Comparison of ENCODE assay signal across 10 mouse cellular contexts in genomic region chr2:55479933-55480601, GRCm38 (mm10). TPM values are rescaled to one million over a fixed set of nuclear protein-coding genes. Genes with fewer than 3 reads are reported as not detected.
A peak's percentile ranks its signal among the peaks of the same experiment; 100 is the strongest.
DNase-seq lines count a peak whose midpoint lies in the region; ATAC-seq lines count a peak whose summit lies in the region.
"Had no signal": no experiment of that assay in that cellular context is flagged by ENCODE, and none has a peak within 500 bp of the region (broad histone marks: within the 10 kb centered on the region; RNA-seq: fewer than 3 reads in every experiment).

No protein-coding gene starts in this region.

- 0 out of 2 replicates have a peak overlapping the region, but pooled peaks have one; percentile 49 for H3K27ac ChIP-seq in forebrain, embryonic 14.5 days (ENCODE audit: low read depth, low read length)
- H3K27ac ChIP-seq in forebrain, embryonic 10.5 days = no peak overlapping the region

- no peak overlapping the region for H3K4me3 ChIP-seq in forebrain, embryonic 14.5 days (ENCODE audit: low read depth, low read length)
- no peak overlapping the region for H3K4me3 ChIP-seq in forebrain, embryonic 10.5 days
- H3K4me3 ChIP-seq: erythroblast, embryonic 14.5 days had no signal

- no peaks in the 10 kb centered on the region for H3K9me3 ChIP-seq in forebrain, embryonic 14.5 days (replicated peaks; ENCODE audit: control insufficient read depth, low read length)
- H3K9me3 ChIP-seq in forebrain, embryonic 10.5 days = no peaks in the 10 kb centered on the region

- H3K9ac ChIP-seq in forebrain, embryonic 14.5 days (ENCODE audit: low read length) = no peak overlapping the region

- peak; percentile 90 for DNase-seq in forebrain, embryonic 14.5 days (ENCODE audit: low spot score)
- no peak for DNase-seq in forebrain, embryonic 10.5 days (ENCODE audit: extremely low spot score, low spot score)
- peak; percentile 13 for DNase-seq in retina, adult 2 months (ENCODE audit: low read depth, low spot score)
- no peak for DNase-seq in retina, embryonic 14.5 days (ENCODE audit: low spot score)
- DNase-seq in heart, postnatal 14 days = peak; percentile 6 to 52
- DNase-seq in skeletal muscle tissue, adult 2 months (ENCODE audit: low read depth, low spot score) = peak; percentile 84
- DNase-seq in urinary bladder, postnatal 36 days (ENCODE audit: low spot score in 2 of 2) = no peak

- peak; percentile 92 for ATAC-seq in forebrain, embryonic 14.5 days
- ATAC-seq in activated CD4-positive, CD25-positive, alpha-beta regulatory T cell, adult 4 months = no peak

- intact Hi-C loops in heart, postnatal 14 days (cut with DNase I) = no loop called here

- H3K36me3 ChIP-seq in forebrain, embryonic 14.5 days (ENCODE audit: control insufficient read depth, insufficient read depth, low read length) = no peaks in the 10 kb centered on the region
- H3K36me3 ChIP-seq in forebrain, embryonic 10.5 days (replicated peaks) = no peaks in the 10 kb centered on the region

- no peak overlapping the region for H3K4me2 ChIP-seq in forebrain, embryonic 14.5 days (ENCODE audit: low read length)

- WGBS in forebrain, embryonic 14.5 days = 45% methylated on average over 4 of the region's 4 CpGs
- 91% methylated on average over 4 of the region's 4 CpGs for WGBS in forebrain, embryonic 10.5 days

- no peaks in the 10 kb centered on the region for H3K4me1 ChIP-seq in forebrain, embryonic 14.5 days (ENCODE audit: control insufficient read depth, insufficient read depth, low read length)
- H3K4me1 ChIP-seq in forebrain, embryonic 10.5 days = no peaks in the 10 kb centered on the region

- no peaks in the 10 kb centered on the region for H3K27me3 ChIP-seq in forebrain, embryonic 14.5 days (replicated peaks; ENCODE audit: control insufficient read depth, insufficient read depth, low read length)
- no peaks in the 10 kb centered on the region for H3K27me3 ChIP-seq in forebrain, embryonic 10.5 days (ENCODE audit: poor library complexity, severe bottlenecking)

RNA-seq across cellular contexts. Expression of gene Kcnj3, which starts 44.3 kb away (rescaled TPM):
- polyA plus RNA-seq in forebrain, embryonic 14.5 days (2014; fragmentation: Nextera tagmentation; extraction: Ambion mirVana) = 4.5 and 6.2 TPM in 2 replicates
- polyA plus RNA-seq in forebrain, embryonic 10.5 days (2016; fragmentation: Nextera tagmentation; extraction: Ambion mirVana) = 0.20 and 0.41 TPM in 2 replicates
- total RNA-seq in heart, postnatal 14 days (2021) = 10 to 100 TPM; 31.3 to 41.1 TPM
- not detected for polyA plus RNA-seq in activated CD4-positive, CD25-positive, alpha-beta regulatory T cell, adult 4 months (2017; shearing (Covaris generic))
- total RNA-seq: megakaryocyte-erythroid progenitor cell, adult 5-6 weeks had no signal

Comparison
In these comparisons a context has a peak if more than half of its experiments do, and no peak if none do; other contexts are left out.
1. DNase-seq: peak in forebrain, embryonic 14.5 days (single experiment), retina, adult 2 months (single experiment), heart, postnatal 14 days (2 of 2) and skeletal muscle tissue, adult 2 months (single experiment); none in forebrain, embryonic 10.5 days (single experiment), retina, embryonic 14.5 days (single experiment) and urinary bladder, postnatal 36 days (0 of 2).